Mouse (Mus musculus) left cerebral cortex, postnatal 14 days (tissue): ENCODE results near the gene Zfp729a. TPM values are rescaled to one million over a fixed set of nuclear protein-coding genes. Genes with fewer than 3 reads are reported as not detected.
A peak's percentile ranks its signal among the peaks of the same experiment; 100 is the strongest.
"Not testable (repeated sequence)": the region's sequence is repeated elsewhere in the genome, so short reads cannot be mapped to it uniquely, and the experiment has no call there.

Experiments
- DNase-seq, 2 experiments: peaks; one replicate each; pipeline ENCODE4 v3.0.0; 2021 to 2022; ENCODE audit warnings: low spot score in 2 of 2, mixed read lengths in 1 of 2
- intact Hi-C: fragments of 180-260 bp; cut with DNase I; formaldehyde crosslinking; loops from one replicate; pipeline ENCODE4 v1.15.1; 2025
- long read RNA-seq, 2 experiments: library from polyadenylated mRNA; stranded (forward); transcript quantifications; one replicate each; pipeline ENCODE4 v2.0.0; 2021
- total RNA-seq, 2 experiments: library from RNA; stranded (reverse); gene quantifications; 2 replicates each; pipeline ENCODE4 v1.2.3; 2021

Zfp729a gene
- total RNA-seq = 1 to 10 TPM; 7.2 to 9.8 TPM
- long read RNA-seq, experiment 1, partial matches to known transcripts = 0 of 1 reads
- long read RNA-seq, experiment 1, other reads (novel, unspliced or antisense) = 1 of 1 reads
- long read RNA-seq, experiment 2, partial matches to known transcripts = 0 of 3 reads
- long read RNA-seq, experiment 2, other reads (novel, unspliced or antisense) = 3 of 3 reads

GRCm38 (mm10) chr13:67637294-67638007 is at the start of gene Zfp729a, which contains the start of gene Gm49345:
Gene Zfp729a, minus strand, starts transcription at chr13:67637791.
Gene Gm49345, minus strand, starts transcription at chr13:67637769.
- DNase-seq = peak; percentile 87 to 91
- intact Hi-C loops = loop anchor here (1.0 to 5.0 kb wide), 4 partner anchors 28 to 205 kb away; partner anchors contain the start of gene Zfp729b

GRCm38 (mm10) chr13:67686971-67687370 is 49.4 kb upstream of the Zfp729a start, which contains the start of gene Zfp738:
Gene Zfp738, minus strand, starts transcription at chr13:67687071.
- DNase-seq = no peak
- intact Hi-C loops = no loop called here

DNA sequence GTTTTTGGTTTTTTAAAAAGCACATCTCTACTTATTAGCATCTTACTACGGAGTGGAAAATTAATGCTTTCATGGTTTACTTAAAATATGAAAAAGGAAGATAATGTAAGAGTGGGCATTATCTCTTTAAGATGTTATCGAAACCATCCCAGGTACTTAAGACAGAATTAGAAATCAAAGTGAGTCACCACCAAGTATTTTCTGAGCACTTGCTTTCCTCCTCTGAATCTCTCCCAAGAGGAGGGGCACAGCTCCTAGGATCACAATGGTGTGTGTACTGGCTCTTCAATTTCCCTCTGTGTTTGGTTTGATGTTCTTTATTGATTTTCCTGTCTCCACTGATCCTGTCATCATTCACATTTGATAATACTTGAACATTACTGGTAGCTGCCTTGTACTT is 46.2 kb upstream of the Zfp729a start:
- DNase-seq = not testable (repeated sequence)
- intact Hi-C loops = loop anchor here (2.0 to 5.0 kb wide), 2 partner anchors 47 to 163 kb away; partner anchors contain the start of genes Gm49345 and Zfp729a

GRCm38 (mm10) chr13:67682959-67683735 is 45.6 kb upstream of the Zfp729a start:
- DNase-seq = peak; percentile 87 to 94
- intact Hi-C loops = loop anchor here (2.0 to 5.0 kb wide), 2 partner anchors 46 to 164 kb away; partner anchors contain the start of genes Gm49345 and Zfp729a

- intact Hi-C loops = no loop called here
- no peak for DNase-seq
Measured at GRCm38 (mm10) chr13:67674902-67675301, 37.3 kb upstream of the Zfp729a start.

GRCm38 (mm10) chr13:67652496-67652895 is 14.9 kb upstream of the Zfp729a start:
- no peak for DNase-seq
- intact Hi-C loops = no loop called here

GRCm38 (mm10) chr13:67610108-67610507 is 27.5 kb downstream of the Zfp729a start:
- peak in 1 of 2 experiments; percentile 26 for DNase-seq

DNA sequence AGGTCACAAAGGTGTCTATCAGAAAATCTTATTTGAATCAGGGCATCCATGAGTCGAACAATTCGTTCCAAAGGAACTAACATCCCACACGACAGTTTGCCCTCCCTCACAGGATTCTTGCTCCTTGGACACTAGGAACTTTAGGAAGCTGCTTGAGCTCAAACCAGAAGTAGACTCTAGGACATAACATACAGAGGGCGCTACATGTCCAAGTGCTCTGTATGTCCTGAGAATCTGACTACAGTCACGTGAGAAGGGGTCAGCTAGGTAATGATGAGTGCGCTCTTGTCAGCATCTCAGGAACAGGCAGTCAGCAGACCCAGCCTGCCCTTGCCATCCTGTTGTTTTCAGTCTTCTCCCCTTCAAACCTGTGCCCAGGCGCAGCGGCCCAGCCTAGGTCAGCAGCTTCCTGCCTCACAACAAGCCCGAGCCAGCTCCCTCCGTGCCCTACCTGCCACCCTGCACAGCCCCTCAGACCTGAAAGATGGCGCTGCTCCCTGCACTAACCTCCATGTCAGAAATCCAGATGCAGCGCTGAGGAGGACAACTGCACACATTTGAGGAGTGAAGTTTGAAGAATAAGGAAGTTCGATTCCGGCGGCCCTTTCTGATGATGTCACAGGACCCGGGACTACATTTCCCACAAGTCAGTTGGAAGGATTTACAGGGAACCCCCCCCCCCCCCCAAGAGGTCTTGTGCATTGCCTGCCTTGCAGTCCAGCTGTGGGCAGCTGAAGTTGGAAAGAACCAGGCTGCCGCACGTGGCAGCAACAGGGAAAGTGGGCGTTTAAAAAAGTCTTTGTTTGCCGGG is 28.3 kb downstream of the Zfp729a start, which contains the start of gene Zfp729b:
Gene Zfp729b, minus strand, starts transcription at position 642 of the 811 bp plus-strand sequence.
- DNase-seq = peak; percentile 92 to 93
- intact Hi-C loops = loop anchor here (1.0 kb wide), 1 partner anchor 28 kb away; the partner anchor contains the start of genes Gm49345 and Zfp729a

More at GRCm38 (mm10) chr13:67610108-67610507, 27.5 kb downstream of the Zfp729a start:
- intact Hi-C loops = no loop called here

GRCm38 (mm10) chr13:67572591-67573189 is 64.9 kb downstream of the Zfp729a start:
- intact Hi-C loops = no loop called here
- no peak for DNase-seq

Other genes starting within 250 kb of the Zfp729a start
- gene Zfp429, start 238.0 kb downstream of the Zfp729a start, total RNA-seq = 1 to 10 TPM in 1 of 2 experiments, under 1 TPM in 1; 0.86 to 2.2 TPM
- gene Zfp459, start 216.4 kb downstream of the Zfp729a start, total RNA-seq = 1 to 10 TPM; 7.0 to 8.6 TPM
- gene Zfp874a, start 186.2 kb downstream of the Zfp729a start, total RNA-seq = 10 to 100 TPM; 11.0 to 12.4 TPM
- gene Zfp874b, start 153.5 kb downstream of the Zfp729a start, total RNA-seq = 10 to 100 TPM; 14.5 to 15.9 TPM
- gene Zfp58, start 137.2 kb downstream of the Zfp729a start, total RNA-seq = 1 to 10 TPM; 6.3 to 8.7 TPM
- under 1 TPM in 1 of 2 experiments, not detected in 1; 0.40 TPM for gene Gm26965, start 111.6 kb downstream of the Zfp729a start, total RNA-seq
- gene Zfp87, start 111.6 kb downstream of the Zfp729a start, total RNA-seq = 10 to 100 TPM; 23.0 to 24.8 TPM
- gene Zfp748, start 84.0 kb downstream of the Zfp729a start, total RNA-seq = 1 to 10 TPM; 9.3 to 9.8 TPM
- 1 to 10 TPM; 8.7 to 9.2 TPM for gene Zfp729b, start 28.1 kb downstream of the Zfp729a start, total RNA-seq
- 1 to 10 TPM; 1.1 TPM for gene Gm49345, start within 50 bp of the Zfp729a start, total RNA-seq
- 10 to 100 TPM; 23.5 to 24.2 TPM for gene Zfp738, start 49.3 kb upstream of the Zfp729a start, total RNA-seq
- gene Zfp65, start 91.4 kb upstream of the Zfp729a start, total RNA-seq = 10 to 100 TPM; 13.2 to 13.7 TPM
- gene Zfp85, start 117.4 kb upstream of the Zfp729a start, total RNA-seq = 1 to 10 TPM; 5.0 to 5.8 TPM
- gene Zfp493, start 141.9 kb upstream of the Zfp729a start, total RNA-seq = 1 to 10 TPM; 3.6 to 5.5 TPM
- gene Zfp273, start 175.9 kb upstream of the Zfp729a start, total RNA-seq = 1 to 10 TPM; 5.8 to 7.2 TPM
- gene Gm10037, start 193.3 kb upstream of the Zfp729a start, total RNA-seq = 10 to 100 TPM in 1 of 2 experiments, 1 to 10 TPM in 1; 7.0 to 10.2 TPM
- gene BC048507, start 225.5 kb upstream of the Zfp729a start, total RNA-seq = not detected